9 mouse cellular contexts compared by ENCODE assay signal in the genomic region with DNA sequence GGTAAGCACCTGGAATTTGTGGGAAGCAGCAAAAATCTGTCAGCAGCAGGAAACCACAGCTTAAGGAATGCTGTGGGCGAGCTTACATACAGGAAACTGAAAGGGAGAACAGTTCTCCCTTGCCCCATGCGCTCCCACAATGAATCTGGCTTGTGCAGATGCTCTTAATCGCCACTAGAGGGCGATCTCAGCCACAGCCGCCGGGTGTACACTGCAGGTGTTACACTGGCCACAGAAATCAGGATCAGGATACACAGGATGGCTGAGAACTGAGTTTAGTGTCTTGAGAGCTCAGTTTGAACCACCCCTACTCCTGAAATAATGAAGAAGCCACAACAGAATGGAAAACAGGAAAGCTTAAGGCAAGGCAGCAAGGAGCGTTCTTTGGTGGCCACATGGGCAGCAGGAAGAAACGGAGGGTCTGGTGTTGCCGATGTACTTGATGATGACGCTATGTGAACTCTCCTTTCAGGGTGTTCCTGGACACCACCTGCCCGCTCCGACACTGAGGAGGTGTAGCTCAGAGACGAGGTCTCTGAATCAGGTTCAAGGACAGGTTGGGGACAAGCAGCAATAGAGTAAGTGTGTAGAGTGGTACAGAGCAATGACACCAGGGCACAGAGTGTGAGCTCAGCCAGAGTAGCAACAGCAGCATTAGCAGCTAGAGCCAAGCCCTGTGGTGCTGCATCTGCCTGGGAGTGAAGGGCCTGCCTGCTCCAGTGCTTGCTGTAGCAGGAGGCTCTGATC. TPM values are rescaled to one million over a fixed set of nuclear protein-coding genes. Genes with fewer than 3 reads are reported as not detected.
DNase-seq lines count a peak whose midpoint lies in the region; ATAC-seq and TF ChIP-seq lines count a peak whose summit lies in the region.
"Had no signal": no experiment of that assay in that cellular context is flagged by ENCODE, and none has a peak within 500 bp of the region (broad histone marks: within the 10 kb centered on the region; RNA-seq: fewer than 3 reads in every experiment).

No protein-coding gene starts in this region.

- no peak overlapping the region for H3K27ac ChIP-seq in embryonic fibroblast, embryonic 13.5 days (ENCODE audit: insufficient read depth, low read length)
- H3K27ac ChIP-seq in hindbrain, embryonic 11.5 days (ENCODE audit: low read depth, low read length), result no peak overlapping the region
- H3K27ac ChIP-seq in stomach, postnatal 0 days (replicated peaks), result no peak overlapping the region

- no peaks in the 10 kb centered on the region for H3K27me3 ChIP-seq in hindbrain, embryonic 11.5 days (ENCODE audit: control insufficient read depth, insufficient read depth, low read length)
- H3K27me3 ChIP-seq in stomach, postnatal 0 days (ENCODE audit: control insufficient read depth, insufficient read depth, low read length), result no peaks in the 10 kb centered on the region

- no peak for TF ChIP-seq EP300 in stomach, postnatal 0 days (optimal IDR thresholded peaks at IDR 0.05)

- H3K4me2 ChIP-seq in hindbrain, embryonic 11.5 days (replicated peaks; ENCODE audit: low read depth, low read length), result no peak overlapping the region
- H3K4me2 ChIP-seq in stomach, postnatal 0 days (replicated peaks; ENCODE audit: low read depth), result no peak overlapping the region

- intact Hi-C loops in gastrocnemius, postnatal 14 days (cut with DNase I; ENCODE audit: low total_unique reads), result loop anchor here (2.0 kb wide), 1 partner anchor 144 kb away; no protein-coding TSS in a partner anchor

- H3K9ac ChIP-seq in hindbrain, embryonic 11.5 days (ENCODE audit: low read depth, low read length), result no peak overlapping the region
- no peak overlapping the region for H3K9ac ChIP-seq in stomach, postnatal 0 days (ENCODE audit: low read length)

- peak; percentile 79 for TF ChIP-seq CTCF in embryonic fibroblast, embryonic 13.5 days (IDR thresholded peaks at IDR 0.05; ENCODE audit: borderline replicate concordance, insufficient read depth, low read length)
- peak; percentile 98 for TF ChIP-seq CTCF in stomach, postnatal 0 days (IDR thresholded peaks at IDR 0.05; ENCODE audit: low read depth)

- no peak overlapping the region for H3K4me3 ChIP-seq in embryonic fibroblast, embryonic 13.5 days (ENCODE audit: insufficient read depth, low read length)
- no peak overlapping the region for H3K4me3 ChIP-seq in hindbrain, embryonic 11.5 days (ENCODE audit: low read depth, low read length)
- H3K4me3 ChIP-seq in stomach, postnatal 0 days (ENCODE audit: low read depth, low read length), result no peak overlapping the region
- H3K4me3 ChIP-seq: megakaryocyte, embryonic 14.5 days had no signal

- H3K4me1 ChIP-seq in embryonic fibroblast, embryonic 13.5 days (ENCODE audit: control insufficient read depth, insufficient read depth, low read length), result peaks cover 12% of the 10 kb centered on the region; the same call in 1 of the 2 replicates
- no peaks in the 10 kb centered on the region for H3K4me1 ChIP-seq in hindbrain, embryonic 11.5 days (replicated peaks; ENCODE audit: control insufficient read depth, insufficient read depth, low read length)
- H3K4me1 ChIP-seq in stomach, postnatal 0 days (replicated peaks; ENCODE audit: control insufficient read depth, insufficient read depth), result no peaks in the 10 kb centered on the region

- WGBS in hindbrain, embryonic 11.5 days, result 52% methylated on average over 13 of the region's 13 CpGs
- WGBS in stomach, postnatal 0 days, result 50% methylated on average over 13 of the region's 13 CpGs

- ATAC-seq in hindbrain, embryonic 11.5 days (ENCODE audit: low FRiP score), result peak; percentile 80; the same call in 1 of the 2 replicates
- peak; percentile 82 for ATAC-seq in megakaryocyte-erythroid progenitor cell, adult 5-6 weeks (replicated peaks; ENCODE audit: low FRiP score, low TSS enrichment, poor library complexity, severe bottlenecking)
- ATAC-seq in stomach, postnatal 0 days (ENCODE audit: low FRiP score, low TSS enrichment), result peak; percentile 80

- no peak for TF ChIP-seq POLR2A in embryonic fibroblast, embryonic 13.5 days (IDR thresholded peaks at IDR 0.05; ENCODE audit: low read depth, low read length)

- no peaks in the 10 kb centered on the region for H3K9me3 ChIP-seq in hindbrain, embryonic 11.5 days (ENCODE audit: control insufficient read depth, low read length)
- H3K9me3 ChIP-seq in stomach, postnatal 0 days (ENCODE audit: control insufficient read depth, low read length), result no peaks in the 10 kb centered on the region
- H3K9me3 ChIP-seq: megakaryocyte, embryonic 14.5 days had no signal

- no peaks in the 10 kb centered on the region for H3K36me3 ChIP-seq in hindbrain, embryonic 11.5 days (ENCODE audit: control insufficient read depth, insufficient read depth, low read length)
- peaks cover 13% of the 10 kb centered on the region for H3K36me3 ChIP-seq in stomach, postnatal 0 days (ENCODE audit: control insufficient read depth, insufficient read depth, low read length)

- DNase-seq in gastrocnemius, postnatal 14 days, result peak; percentile 38
- no peak for DNase-seq in gastrocnemius, postnatal 25 days
- peak; percentile 69 for DNase-seq in MN1 (ENCODE audit: low spot score)
- DNase-seq in hindbrain, embryonic 11.5 days (ENCODE audit: low spot score), result peak; percentile 73
- DNase-seq in layer of hippocampus, postnatal 14 days (ENCODE audit: low spot score in 2 of 2), result peak; percentile 36 to 53
- peak; percentile 50 for DNase-seq in stomach, postnatal 0 days (ENCODE audit: low spot score)

RNA-seq across cellular contexts. Expression of a gene that starts 48.3 kb away (rescaled TPM):
- under 1 TPM in 1 of 2 experiments, not detected in 1; 0.29 TPM for total RNA-seq in gastrocnemius, postnatal 14 days (2021)
- under 1 TPM; 0.64 to 0.67 TPM for total RNA-seq in gastrocnemius, postnatal 25 days (2021)
- not detected in 2 replicates for polyA plus RNA-seq in embryonic fibroblast, embryonic 13.5 days (2011; ENCODE audit: insufficient read length, low read depth, missing spikeins)
- polyA plus RNA-seq in hindbrain, embryonic 11.5 days (2014; fragmentation: Nextera tagmentation; extraction: Ambion mirVana), result not detected in 2 replicates
- 1 to 10 TPM; 2.1 to 2.5 TPM for total RNA-seq in layer of hippocampus, postnatal 14 days (2021)
- not detected in 2 replicates for total RNA-seq in megakaryocyte-erythroid progenitor cell, adult 5-6 weeks (2014; fragmentation: Nextera tagmentation)
- total RNA-seq in megakaryocyte-erythroid progenitor cell, adult 5-6 weeks (2017), result not detected in 2 replicates
- polyA plus RNA-seq in stomach, postnatal 0 days (2015; fragmentation: Nextera tagmentation; extraction: Ambion mirVana), result not detected in 2 replicates

RNA-seq across cellular contexts. Expression of a gene that starts 50.6 kb away (rescaled TPM):
- total RNA-seq in gastrocnemius, postnatal 14 days (2021), result not detected
- not detected for total RNA-seq in gastrocnemius, postnatal 25 days (2021)
- polyA plus RNA-seq in embryonic fibroblast, embryonic 13.5 days (2011; ENCODE audit: insufficient read length, low read depth, missing spikeins), result not detected in 2 replicates
- 0.39 TPM in 1 of 2 replicates, not detected in the other for polyA plus RNA-seq in hindbrain, embryonic 11.5 days (2014; fragmentation: Nextera tagmentation; extraction: Ambion mirVana)
- total RNA-seq in layer of hippocampus, postnatal 14 days (2021), result not detected
- not detected in 2 replicates for total RNA-seq in megakaryocyte-erythroid progenitor cell, adult 5-6 weeks (2014; fragmentation: Nextera tagmentation)
- total RNA-seq in megakaryocyte-erythroid progenitor cell, adult 5-6 weeks (2017), result not detected in 2 replicates
- polyA plus RNA-seq in stomach, postnatal 0 days (2015; fragmentation: Nextera tagmentation; extraction: Ambion mirVana), result not detected in 2 replicates
